Mouse (Mus musculus): ENCODE measurements around the gene Tmem176b.
"Not testable (repeated sequence)": the region's sequence is repeated elsewhere in the genome, so short reads cannot be mapped to it uniquely, and the experiment has no call there.

Gene Tmem176b

DNA sequence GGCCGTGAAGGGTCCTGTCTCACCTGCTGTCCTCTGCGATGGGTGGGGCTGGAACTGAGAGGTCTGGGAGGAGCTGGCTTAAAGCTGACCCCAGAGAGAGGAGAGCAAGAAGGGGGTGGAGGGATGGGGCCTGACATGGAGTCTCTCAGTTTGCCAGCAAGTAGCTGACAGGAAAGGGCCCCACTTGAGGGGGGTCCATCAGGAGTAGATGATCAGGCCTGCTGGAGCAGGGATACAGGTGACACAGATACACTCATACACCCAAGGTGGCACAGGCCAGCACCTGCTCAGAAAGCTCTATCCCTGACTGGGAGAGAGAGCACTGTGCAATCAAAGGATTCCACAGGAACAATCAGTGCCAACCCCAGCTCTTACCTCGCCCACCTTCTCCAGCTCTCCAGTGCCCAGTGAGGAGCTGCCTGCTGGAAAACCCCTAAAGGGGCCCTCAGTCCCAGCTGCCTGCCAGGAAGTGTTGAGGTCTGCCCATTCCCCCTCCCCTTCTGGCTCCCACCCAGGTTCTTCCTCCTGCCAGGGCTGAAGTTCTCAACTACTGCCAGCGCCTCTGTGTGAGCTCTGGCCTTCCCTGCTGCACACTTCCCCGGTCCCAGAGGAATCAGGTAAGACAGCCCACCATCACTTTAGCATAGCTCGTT, at the start of gene Tmem176b:
TSS of gene Tmem176b (minus strand) at position 524 of the 653 bp plus-strand sequence.
- peak; percentile 89 for DNase-seq (ENCODE audit: low spot score)

- peak; percentile 17 for DNase-seq (ENCODE audit: low spot score)
Measured at GRCm38 (mm10) chr6:48876510-48877135, 35.3 kb upstream of the Tmem176b start.

DNA sequence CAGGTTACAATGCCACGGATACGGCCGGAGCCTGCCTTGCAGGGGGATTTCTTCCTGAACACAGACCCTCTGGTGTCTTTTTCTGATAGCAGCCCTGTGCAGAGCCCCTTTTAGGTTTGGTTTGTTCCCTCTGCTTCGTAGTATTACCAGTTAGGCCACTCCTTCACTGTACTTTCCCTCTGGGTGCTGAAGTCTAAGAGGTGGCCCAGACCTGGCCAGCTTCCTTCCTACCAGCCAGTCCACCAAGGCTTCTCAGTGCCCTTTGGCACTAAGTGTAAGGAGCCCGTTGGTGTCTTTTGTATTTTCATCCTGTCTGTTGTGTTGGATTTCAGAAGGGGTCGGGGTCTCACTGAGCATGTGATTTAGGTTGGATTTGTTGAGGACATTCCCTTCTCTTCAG, 34.2 kb upstream of the Tmem176b start:
- no peak for DNase-seq (ENCODE audit: low spot score)

- DNase-seq (ENCODE audit: low spot score) = no peak
Measured at GRCm38 (mm10) chr6:48874576-48874975, 33.3 kb upstream of the Tmem176b start.

- no peak for DNase-seq (ENCODE audit: low spot score)
Measured at GRCm38 (mm10) chr6:48872596-48872995, 31.3 kb upstream of the Tmem176b start, which contains the start of gene Aoc1. Gene Aoc1, plus strand, starts transcription at chr6:48872896.

- DNase-seq (ENCODE audit: low spot score) = no peak
Measured at GRCm38 (mm10) chr6:48869774-48870173, 28.5 kb upstream of the Tmem176b start.

DNA sequence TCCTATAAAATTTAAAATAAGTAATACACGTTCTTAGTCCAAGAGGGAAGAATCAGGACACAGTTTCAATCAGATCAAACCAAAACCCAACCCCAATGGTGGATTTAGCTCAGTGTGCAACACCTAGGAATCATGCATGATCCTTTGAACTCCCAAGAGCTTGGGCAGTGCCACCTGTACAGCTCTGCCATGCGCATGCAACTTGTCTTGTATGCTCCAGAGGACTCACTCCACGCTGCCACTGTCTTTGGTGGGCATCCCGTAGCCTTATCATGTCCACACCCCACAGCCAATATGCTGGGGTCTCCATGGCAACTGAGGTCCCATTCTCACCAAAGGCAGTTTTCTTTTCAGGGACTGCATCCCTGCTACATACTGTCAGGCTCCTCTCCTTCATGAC, 25.9 kb upstream of the Tmem176b start:
- no peak for DNase-seq (ENCODE audit: low spot score)

DNA sequence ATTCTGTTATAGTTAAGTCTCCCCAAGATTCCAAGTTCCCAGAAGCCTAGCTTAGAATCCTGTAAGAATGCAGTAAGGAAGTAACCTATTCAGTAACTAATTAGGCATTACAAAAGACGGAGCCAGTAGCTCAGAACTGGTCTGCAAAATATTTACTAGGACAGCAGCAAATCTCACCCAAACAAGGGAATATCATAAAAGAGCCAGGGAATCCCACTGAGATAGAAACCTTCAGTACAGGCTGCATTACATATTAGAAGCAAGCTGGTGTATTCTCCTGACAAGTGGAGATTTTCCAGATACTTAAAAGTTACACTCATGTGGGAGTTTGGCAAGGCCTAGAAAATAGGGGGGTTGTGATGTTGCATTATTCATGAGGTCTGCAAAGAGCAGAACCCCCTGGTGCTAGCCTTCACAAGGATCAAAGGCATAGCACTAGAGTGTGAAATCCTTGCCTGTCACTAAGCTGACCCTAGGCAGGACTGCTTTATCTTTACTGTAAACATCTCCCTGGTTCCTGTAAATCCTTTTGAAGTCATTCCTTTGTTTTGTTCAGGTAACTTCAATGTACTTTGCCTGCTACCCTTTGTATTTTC, 25.2 kb upstream of the Tmem176b start:
- not testable (repeated sequence) for DNase-seq (ENCODE audit: low spot score)

DNA sequence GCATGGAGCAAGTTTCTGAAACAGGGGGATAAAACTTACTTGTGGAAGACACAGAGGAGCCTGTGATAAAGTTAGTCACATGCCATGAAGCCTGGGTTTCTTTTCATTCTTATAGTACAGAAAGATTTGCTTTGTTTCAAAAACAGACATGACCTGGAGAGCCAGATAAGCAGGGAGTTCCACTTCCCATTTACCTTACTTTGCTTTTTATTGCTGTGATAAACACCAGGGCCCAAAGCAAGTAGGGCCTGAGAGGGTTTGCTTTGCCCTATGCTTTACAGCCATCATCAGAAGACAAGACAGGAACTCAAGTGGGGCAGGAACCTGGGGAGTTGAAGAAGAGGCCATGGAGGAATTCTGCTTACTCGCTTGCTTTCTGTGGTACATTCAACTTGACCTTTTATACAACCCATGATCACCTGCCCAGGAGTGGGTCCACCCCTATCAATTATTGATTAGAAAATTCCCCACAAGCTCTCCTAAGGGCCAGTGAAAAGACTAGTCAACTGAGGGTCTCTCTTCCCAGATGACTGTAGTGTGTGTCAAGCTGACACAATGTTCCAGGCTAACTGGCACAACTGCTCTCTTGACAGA, 24.0 kb upstream of the Tmem176b start:
- DNase-seq (ENCODE audit: low spot score) = no peak

- no peak for DNase-seq (ENCODE audit: low spot score)
Measured at GRCm38 (mm10) chr6:48864723-48865122, 23.4 kb upstream of the Tmem176b start.

GRCm38 (mm10) chr6:48864181-48864580, 22.9 kb upstream of the Tmem176b start:
- no peak for DNase-seq (ENCODE audit: low spot score)

- no peak for DNase-seq (ENCODE audit: low spot score)
Measured at GRCm38 (mm10) chr6:48863488-48863887, 22.2 kb upstream of the Tmem176b start.

DNA sequence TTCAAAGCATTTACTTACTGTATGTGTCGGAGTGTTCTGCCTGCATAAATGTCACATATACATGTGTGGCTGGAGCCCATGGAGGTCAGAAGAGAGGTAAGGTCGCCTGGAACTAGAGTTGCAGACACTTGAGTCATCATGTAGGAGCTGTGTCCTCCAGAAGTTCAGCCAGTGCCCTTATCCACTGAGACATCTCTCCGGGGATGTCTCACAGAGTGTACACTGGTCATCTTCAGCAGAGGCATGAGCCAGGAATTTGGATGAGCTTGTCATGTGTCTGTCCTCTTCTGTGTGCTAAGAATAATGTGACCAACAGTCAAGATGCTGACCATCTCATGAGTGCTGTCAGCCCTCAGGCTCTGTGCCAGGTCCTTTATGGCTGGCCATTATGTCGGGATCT, 21.5 kb upstream of the Tmem176b start:
- DNase-seq (ENCODE audit: low spot score) = no peak

DNA sequence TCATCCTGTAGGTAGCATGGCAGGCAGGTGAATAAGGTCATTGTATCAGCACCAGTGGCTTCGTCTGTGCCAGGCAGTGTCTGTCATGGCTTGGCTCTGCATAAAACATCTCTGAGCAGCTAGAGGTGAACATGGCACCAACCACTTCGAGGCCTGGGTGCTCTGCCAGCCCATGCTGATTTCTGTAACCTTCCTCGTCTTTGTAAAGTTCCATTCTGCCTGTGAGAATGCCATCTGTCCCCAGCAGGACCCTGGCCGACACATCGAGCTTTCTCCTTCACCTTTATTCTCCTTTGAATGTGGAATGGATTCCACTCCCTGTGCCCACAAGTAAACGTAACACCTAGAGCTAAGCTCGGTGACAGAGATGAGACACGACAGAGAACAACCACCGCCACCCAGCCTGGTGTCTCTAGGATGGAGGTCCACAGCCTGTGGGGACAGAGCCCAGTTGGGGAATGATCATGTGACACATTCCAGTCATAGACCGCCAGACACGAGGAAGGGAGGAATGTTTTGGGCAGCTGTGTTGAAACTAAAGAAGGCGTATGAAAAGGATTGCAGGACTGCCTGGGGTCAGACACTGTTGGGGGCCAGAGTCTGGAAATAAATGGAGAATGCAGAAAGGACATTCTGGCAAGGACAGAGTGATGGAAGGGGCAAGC, 20.5 kb upstream of the Tmem176b start:
- DNase-seq (ENCODE audit: low spot score) = no peak

- no peak for DNase-seq (ENCODE audit: low spot score)
Measured at GRCm38 (mm10) chr6:48860851-48861250, 19.6 kb upstream of the Tmem176b start.

GRCm38 (mm10) chr6:48860130-48860815, 19.0 kb upstream of the Tmem176b start:
- peak; percentile 59 for DNase-seq (ENCODE audit: low spot score)

GRCm38 (mm10) chr6:48857613-48858302, 16.5 kb upstream of the Tmem176b start:
- DNase-seq (ENCODE audit: low spot score) = no peak

GRCm38 (mm10) chr6:48854155-48854554, 12.9 kb upstream of the Tmem176b start:
- no peak for DNase-seq (ENCODE audit: low spot score)

- no peak for DNase-seq (ENCODE audit: low spot score)
Measured at GRCm38 (mm10) chr6:48851820-48852491, 10.7 kb upstream of the Tmem176b start.

DNA sequence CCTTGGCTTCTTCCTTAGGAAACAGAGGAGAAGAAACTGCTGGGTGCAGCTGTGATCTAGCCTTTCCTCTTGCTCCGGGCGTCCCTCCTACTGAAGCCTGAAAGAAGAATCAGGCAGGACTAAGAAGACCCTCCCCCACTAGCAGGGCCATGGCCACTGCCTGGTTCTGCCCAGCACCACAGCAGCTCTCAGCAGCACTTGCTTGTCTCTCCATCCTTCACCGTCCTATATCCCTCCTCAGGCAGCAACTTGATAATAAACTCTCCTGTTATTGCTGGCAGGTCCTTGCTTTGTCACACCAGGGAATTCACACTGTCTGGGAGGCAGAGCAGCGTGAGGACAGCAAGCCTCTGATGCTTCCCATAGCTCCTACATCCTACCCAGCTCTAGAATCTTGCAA, 3.8 kb upstream of the Tmem176b start:
- no peak for DNase-seq (ENCODE audit: low spot score)

All from layer of hippocampus, adult 11-12 months (tissue).